ENCODE assay signal across 8 mouse cellular contexts in genomic region chr5:124326829-124327228, GRCm38 (mm10). TPM values are rescaled to one million over a fixed set of nuclear protein-coding genes. Genes with fewer than 3 reads are reported as not detected.
DNase-seq lines count a peak whose midpoint lies in the region; ATAC-seq and TF ChIP-seq lines count a peak whose summit lies in the region.

No protein-coding gene starts in this region.

- intact Hi-C loops in gastrocnemius, adult 2 months (cut with DNase I): no loop called here
- intact Hi-C loops in gastrocnemius, postnatal 14 days (cut with DNase I; ENCODE audit: low total_unique reads): no loop called here
- intact Hi-C loops in gastrocnemius, postnatal 36 days (cut with DNase I): no loop called here

- no peak for ATAC-seq in heart, embryonic 14.5 days (ENCODE audit: insufficient number of reproducible peaks, insufficient read depth, low FRiP score, low read depth)

- 1% methylated on average over 8 of the region's 8 CpGs for WGBS in heart, embryonic 14.5 days
- WGBS in macrophage (ENCODE audit: missing documents): 3% methylated on average over 8 of the region's 8 CpGs

- H3K9ac ChIP-seq in MEL (ENCODE audit: control insufficient read depth, low read depth, low read length, poor library complexity, severe bottlenecking): peak overlapping the region; percentile 62
- peak overlapping the region; percentile 87 for H3K9ac ChIP-seq in heart, embryonic 14.5 days (ENCODE audit: low read length)

- H3K79me2 ChIP-seq in MEL (ENCODE audit: control insufficient read depth, insufficient read depth, low read length, poor library complexity): peaks cover 13% of the 10 kb centered on the region
- H3K79me2 ChIP-seq in macrophage (ENCODE audit: inconsistent target): peaks cover 7% of the 10 kb centered on the region; the same call in 1 of the 2 replicates

- no peaks in the 10 kb centered on the region for H3K9me3 ChIP-seq in MEL (replicated peaks; ENCODE audit: insufficient read depth, low read length)
- no peaks in the 10 kb centered on the region for H3K9me3 ChIP-seq in heart, embryonic 14.5 days (ENCODE audit: control insufficient read depth, low read length)

- H3K36me3 ChIP-seq in MEL (ENCODE audit: control insufficient read depth in 1 of 2, insufficient read depth in 2 of 2, low read length in 2 of 2): peaks cover 0 to 17% of the 10 kb centered on the region in 2 experiments; a peak in 3 of 4 replicates
- peaks cover 24% of the 10 kb centered on the region for H3K36me3 ChIP-seq in heart, embryonic 14.5 days (ENCODE audit: control insufficient read depth, insufficient read depth, low read length)
- no peaks in the 10 kb centered on the region for H3K36me3 ChIP-seq in macrophage (ENCODE audit: inconsistent target)

- TF ChIP-seq EP300 in MEL (IDR thresholded peaks at IDR 0.05; ENCODE audit: low read depth in 1 of 2, low read length in 2 of 2): no peak

- peak overlapping the region; percentile 95 for H3K4me3 ChIP-seq in gastrocnemius, adult 2 months
- H3K4me3 ChIP-seq in MEL (ENCODE audit: control insufficient read depth in 1 of 2, insufficient read depth in 1 of 2, low read depth in 2 of 2, low read length in 2 of 2) (peak overlapping the region; percentile 84 to 89), macrophage (ENCODE audit: inconsistent target) (peak overlapping the region; percentile 74)
- H3K4me3 ChIP-seq in heart, embryonic 14.5 days (ENCODE audit: control insufficient read depth in 1 of 2, insufficient read depth in 1 of 2, low read depth in 1 of 2, low read length in 2 of 2): peak overlapping the region; percentile 76 to 82

- peak overlapping the region; percentile 98 for H3K27ac ChIP-seq in gastrocnemius, adult 2 months
- H3K27ac ChIP-seq in MEL (ENCODE audit: control insufficient read depth, low read depth, low read length): peak overlapping the region; percentile 57
- peak overlapping the region; percentile 92 to 95 for H3K27ac ChIP-seq in heart, embryonic 14.5 days (replicated peaks in 1 of 2; ENCODE audit: control insufficient read depth in 1 of 2, insufficient read depth in 1 of 2, low read depth in 2 of 2, low read length in 2 of 2)
- H3K27ac ChIP-seq in macrophage: 0 out of 2 replicates have a peak overlapping the region, but pooled peaks have one; percentile 2

- no peak for DNase-seq in gastrocnemius, adult 2 months
- DNase-seq in gastrocnemius, postnatal 14 days: no peak
- DNase-seq in MEL (ENCODE audit: low read depth, low spot score): no peak
- DNase-seq in frontal cortex, postnatal 10 days (ENCODE audit: low spot score in 2 of 2): no peak
- no peak for DNase-seq in layer of hippocampus, postnatal 14 days (ENCODE audit: low spot score in 2 of 2)
- no peak for DNase-seq in gastrocnemius, postnatal 36 days

- TF ChIP-seq POLR2A in MEL (IDR thresholded peaks at IDR 0.05; ENCODE audit: control insufficient read depth in 1 of 2, insufficient read depth in 1 of 2, low read depth in 1 of 2, low read length in 2 of 2, poor library complexity in 1 of 2): no peak

- peak overlapping the region; percentile 91 for H3K4me2 ChIP-seq in heart, embryonic 14.5 days (ENCODE audit: low read length)

- H3K4me1 ChIP-seq in MEL (ENCODE audit: control insufficient read depth in 1 of 2, insufficient read depth in 2 of 2, low read length in 2 of 2): peaks cover 4 to 9% of the 10 kb centered on the region in 2 experiments
- H3K4me1 ChIP-seq in heart, embryonic 14.5 days (ENCODE audit: control insufficient read depth in 2 of 2, insufficient read depth in 2 of 2, low read length in 2 of 2): peaks cover 7 to 14% of the 10 kb centered on the region in 2 experiments

- TF ChIP-seq RAD21 in MEL (IDR thresholded peaks at IDR 0.05; ENCODE audit: low read depth, low read length): no peak

- no peaks in the 10 kb centered on the region for H3K27me3 ChIP-seq in MEL (ENCODE audit: control insufficient read depth in 1 of 2, insufficient read depth in 2 of 2, low read length in 2 of 2)
- no peaks in the 10 kb centered on the region for H3K27me3 ChIP-seq in heart, embryonic 14.5 days (ENCODE audit: control insufficient read depth, insufficient read depth, low read length)

- no peak for TF ChIP-seq CTCF in gastrocnemius, adult 2 months (IDR thresholded peaks at IDR 0.05)
- TF ChIP-seq CTCF in MEL (IDR thresholded peaks at IDR 0.05 in 2 of 3, conservative IDR thresholded peaks at IDR 0.05 in 1 of 3; ENCODE audit: control insufficient read depth in 1 of 3, insufficient read depth in 1 of 3, low read depth in 2 of 3, low read length in 3 of 3, poor library complexity in 1 of 3, severe bottlenecking in 1 of 3): no peak

TF ChIP-seq in MEL, 35 proteins besides CTCF, POLR2A, EP300 and RAD21:
- no peak for TF ChIP-seq MXI1 (IDR thresholded peaks at IDR 0.05; ENCODE audit: low read depth, low read length)
- 0 out of 2 replicates have a peak, but pooled peaks have one; percentile 2 for TF ChIP-seq GATA1 (IDR thresholded peaks at IDR 0.05; ENCODE audit: low read depth, low read length)

RNA-seq across cellular contexts. Expression of gene Mphosph9, which starts 0.9 kb away (rescaled TPM):
- 1 to 10 TPM; 2.7 to 3.4 TPM for total RNA-seq in gastrocnemius, adult 2 months (2021)
- total RNA-seq in gastrocnemius, postnatal 14 days (2021): 1 to 10 TPM; 2.6 to 2.9 TPM
- total RNA-seq in MEL (2012; rRNA removed): 9.0 and 10.9 TPM in 2 replicates
- polyA plus RNA-seq in MEL (2012; ENCODE audit: insufficient read depth in 1 of 2, insufficient read length in 2 of 2, low read depth in 1 of 2, low replicate concordance in 2 of 2, missing spikeins in 1 of 2) (10 to 100 TPM; 10.4 to 60.8 TPM), macrophage (2018) (1.4 to 2.4 TPM (median 2.1 TPM) in 3 replicates)
- 11.7 and 14.4 TPM in 2 replicates for polyA plus RNA-seq in heart, embryonic 14.5 days (2014; fragmentation: Nextera tagmentation; extraction: Ambion mirVana)
- 10 to 100 TPM in 16 of 26 experiments, 1 to 10 TPM in 10; 2.0 to 39.8 (median 11.8) TPM for total RNA-seq in macrophage (2018; cell fraction: chromatin; rRNA removed)
- total RNA-seq in macrophage (2018; cell fraction: cytosol; rRNA removed): 1 to 10 TPM in 25 of 26 experiments, under 1 TPM in 1; 0.96 to 3.0 (median 1.9) TPM
- total RNA-seq in macrophage (2018; cell fraction: nucleus; rRNA removed): 10 to 100 TPM in 5 of 26 experiments, 1 to 10 TPM in 20, under 1 TPM in 1; 0.75 to 20.8 (median 6.5) TPM
- 10 to 100 TPM; 15.0 to 17.8 TPM for total RNA-seq in layer of hippocampus, postnatal 14 days (2021)
- total RNA-seq in gastrocnemius, postnatal 36 days (2021): 1 to 10 TPM; 1.9 to 2.7 TPM

RNA-seq across cellular contexts. Expression of gene 2810006K23Rik, which starts 1.1 kb away (rescaled TPM):
- 1 to 10 TPM; 6.2 to 8.7 TPM for total RNA-seq in gastrocnemius, adult 2 months (2021)
- 1 to 10 TPM; 6.9 to 8.6 TPM for total RNA-seq in gastrocnemius, postnatal 14 days (2021)
- 6.5 and 7.6 TPM in 2 replicates for total RNA-seq in MEL (2012; rRNA removed)
- polyA plus RNA-seq in MEL (2012; ENCODE audit: insufficient read depth in 1 of 2, insufficient read length in 2 of 2, low read depth in 1 of 2, low replicate concordance in 2 of 2, missing spikeins in 1 of 2) (10 to 100 TPM in 1 of 2 experiments, not detected in 1; 13.3 TPM), macrophage (2018) (10.0 to 15.0 TPM (median 13.1 TPM) in 3 replicates)
- 14.3 and 15.5 TPM in 2 replicates for polyA plus RNA-seq in heart, embryonic 14.5 days (2014; fragmentation: Nextera tagmentation; extraction: Ambion mirVana)
- 10 to 100 TPM in 2 of 26 experiments, 1 to 10 TPM in 15, under 1 TPM in 3, not detected in 6; 0.37 to 11.4 (median 4.6) TPM for total RNA-seq in macrophage (2018; cell fraction: chromatin; rRNA removed)
- 10 to 100 TPM in 11 of 26 experiments, 1 to 10 TPM in 15; 3.6 to 12.0 (median 9.4) TPM for total RNA-seq in macrophage (2018; cell fraction: cytosol; rRNA removed)
- total RNA-seq in macrophage (2018; cell fraction: nucleus; rRNA removed): 10 to 100 TPM in 2 of 26 experiments, 1 to 10 TPM in 21, under 1 TPM in 2, not detected in 1; 0.92 to 13.2 (median 2.8) TPM
- total RNA-seq in layer of hippocampus, postnatal 14 days (2021): 10 to 100 TPM; 13.8 to 15.8 TPM
- 1 to 10 TPM; 6.0 to 6.4 TPM for total RNA-seq in gastrocnemius, postnatal 36 days (2021)

RNA-seq across cellular contexts. Expression of gene Cdk2ap1, which starts 36.1 kb away (rescaled TPM):
- total RNA-seq in gastrocnemius, adult 2 months (2021): 100 to 1,000 TPM; 140 to 141 TPM
- total RNA-seq in gastrocnemius, postnatal 14 days (2021): 100 to 1,000 TPM in 1 of 2 experiments, 10 to 100 TPM in 1; 99.5 to 128 TPM
- total RNA-seq in MEL (2012; rRNA removed): 110 and 118 TPM in 2 replicates
- polyA plus RNA-seq in MEL (2012; ENCODE audit: insufficient read depth in 1 of 2, insufficient read length in 2 of 2, low read depth in 1 of 2, low replicate concordance in 2 of 2, missing spikeins in 1 of 2) (100 to 1,000 TPM in 1 of 2 experiments, not detected in 1; 430 TPM), macrophage (2018) (42.3 to 77.9 TPM (median 75.7 TPM) in 3 replicates)
- polyA plus RNA-seq in heart, embryonic 14.5 days (2014; fragmentation: Nextera tagmentation; extraction: Ambion mirVana): 133 and 135 TPM in 2 replicates
- 10 to 100 TPM in 23 of 26 experiments, 1 to 10 TPM in 3; 8.9 to 29.7 (median 15.4) TPM for total RNA-seq in macrophage (2018; cell fraction: chromatin; rRNA removed)
- 10 to 100 TPM; 29.5 to 64.1 (median 46.8) TPM for total RNA-seq in macrophage (2018; cell fraction: cytosol; rRNA removed)
- total RNA-seq in macrophage (2018; cell fraction: nucleus; rRNA removed): 10 to 100 TPM in 25 of 26 experiments, 1 to 10 TPM in 1; 9.7 to 43.6 (median 18.0) TPM
- 10 to 100 TPM; 95.4 to 99.6 TPM for total RNA-seq in layer of hippocampus, postnatal 14 days (2021)
- total RNA-seq in gastrocnemius, postnatal 36 days (2021): 100 to 1,000 TPM; 121 to 128 TPM

Comparison
In these comparisons a context has a peak if more than half of its experiments do, and no peak if none do; other contexts are left out.
1. H3K27ac ChIP-seq: peak in every context shown above with its lines; median percentile 98 in gastrocnemius, adult 2 months; 94 in heart, embryonic 14.5 days; 57 in MEL; 2 in macrophage.